Mouse (Mus musculus) liver, adult 2 months (tissue): Measurements from ENCODE around the gene Ptp4a2. TPM values are rescaled to one million over a fixed set of nuclear protein-coding genes. Genes with fewer than 3 reads are reported as not detected.

Experiments used
- DNase-seq: peaks from one replicate; pipeline ENCODE4 v3.0.0-alpha.2; 2011; ENCODE audit warnings: low read depth, low spot score; ENCODE audit errors: extremely low read depth
- H3K27ac ChIP-seq: fragments of 200-500 bp; replicated peaks from 2 replicates; pipeline ENCODE4 v1.5.1; 2012; ENCODE audit warnings: low read depth, mild to moderate bottlenecking, control low read depth, inconsistent platforms, low read length; ENCODE audit not compliant: insufficient read depth
- H3K27me3 ChIP-seq: fragments of 200-500 bp; 2 replicates; pipeline ENCODE4 v1.6.1; 2012; ENCODE audit warnings: mild to moderate bottlenecking, moderate library complexity, low read length, inconsistent platforms; ENCODE audit not compliant: control insufficient read depth, insufficient read depth
- H3K36me3 ChIP-seq: fragments of 200-500 bp; 2 replicates; pipeline ENCODE4 v1.6.1; 2012; ENCODE audit warnings: low read length, inconsistent platforms; ENCODE audit not compliant: control insufficient read depth, insufficient read depth
- H3K4me1 ChIP-seq: fragments of 200-500 bp; 2 replicates; pipeline ENCODE4 v1.6.1; 2011; ENCODE audit warnings: low read length; ENCODE audit not compliant: control insufficient read depth, insufficient read depth
- H3K4me3 ChIP-seq: fragments of 200-500 bp; 2 replicates; pipeline ENCODE4 v1.5.1; 2011; ENCODE audit warnings: low read depth, mild to moderate bottlenecking, control low read depth, low read length, moderate library complexity; ENCODE audit not compliant: insufficient read depth
- H3K79me2 ChIP-seq: fragments of 200-500 bp; 2 replicates; pipeline ENCODE4 v1.6.1; 2012; ENCODE audit warnings: inconsistent platforms, mild to moderate bottlenecking, low read length, moderate library complexity; ENCODE audit not compliant: control insufficient read depth, insufficient read depth
- H3K9ac ChIP-seq: fragments of 200-500 bp; 2 replicates; pipeline ENCODE4 v1.6.1; 2012; ENCODE audit warnings: low read depth, mild to moderate bottlenecking, control low read depth, inconsistent platforms, low read length
- CTCF ChIP-seq: fragments of 200-500 bp; IDR thresholded peaks from 2 replicates; pipeline ENCODE4 v1.5.1; 2011; ENCODE audit warnings: low read depth, low read length, control low read depth
- POLR2A ChIP-seq: fragments of 200-500 bp; IDR thresholded peaks from 2 replicates; pipeline ENCODE4 v1.6.1; 2011; ENCODE audit warnings: low read length, control low read depth; ENCODE audit not compliant: insufficient read depth; ENCODE audit errors: extremely low read depth
- WGBS: fragments of 180-500 bp; shearing (Covaris S2); methylation state at CpG from one replicate; pipeline ENCODE4 v1.1.7; 2018; 5-methylcytosine and 5-hydroxymethylcytosine counted together
- polyA plus RNA-seq: library from polyadenylated mRNA; depleted of rRNA; stranded (reverse); fragments of >200 nt; gene quantifications from 2 replicates; pipeline ENCODE4 v1.2.3, GENCODE M21; 2012
- total RNA-seq: library from RNA; depleted of rRNA; stranded (reverse); fragments of >200 nt; gene quantifications from 2 replicates; pipeline ENCODE4 v1.2.3, GENCODE M21; 2014

Ptp4a2 gene
- total and polyA plus RNA-seq, 2 experiments, result 41.1 to 63.4 TPM

DNA sequence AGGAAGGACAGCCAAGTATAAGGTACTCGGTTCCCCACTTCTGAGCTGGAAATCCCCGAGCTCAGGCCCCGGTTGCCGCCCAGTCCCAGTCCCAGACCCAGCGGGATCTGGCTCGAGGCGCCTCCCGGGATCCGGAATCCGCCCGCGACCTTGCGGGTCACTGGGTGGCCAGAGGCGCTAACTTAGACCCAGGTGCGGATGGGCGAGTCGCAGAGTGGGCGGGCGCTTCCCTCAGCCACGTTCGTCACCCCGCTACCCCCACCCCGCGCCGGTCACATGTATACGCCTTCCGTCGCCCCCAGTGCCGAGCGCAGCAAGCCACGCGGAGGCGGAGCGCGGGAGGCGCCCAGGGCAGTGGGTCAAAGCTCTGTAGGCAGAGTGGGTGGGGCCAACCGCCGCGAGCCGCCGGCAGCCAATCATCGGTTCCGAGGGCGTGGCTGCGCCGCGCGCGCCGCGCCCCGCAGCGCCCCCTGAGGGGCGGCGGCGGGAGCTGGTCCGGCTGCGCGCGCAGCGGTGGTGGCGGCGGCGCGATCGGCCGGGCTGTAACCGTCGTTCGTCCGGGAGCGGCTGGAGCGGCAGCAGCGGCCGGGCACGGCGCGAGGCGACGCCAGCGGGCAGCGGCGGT lies 8.8 kb downstream of the Ptp4a2 start:
- peak; percentile 88 for DNase-seq

DNA sequence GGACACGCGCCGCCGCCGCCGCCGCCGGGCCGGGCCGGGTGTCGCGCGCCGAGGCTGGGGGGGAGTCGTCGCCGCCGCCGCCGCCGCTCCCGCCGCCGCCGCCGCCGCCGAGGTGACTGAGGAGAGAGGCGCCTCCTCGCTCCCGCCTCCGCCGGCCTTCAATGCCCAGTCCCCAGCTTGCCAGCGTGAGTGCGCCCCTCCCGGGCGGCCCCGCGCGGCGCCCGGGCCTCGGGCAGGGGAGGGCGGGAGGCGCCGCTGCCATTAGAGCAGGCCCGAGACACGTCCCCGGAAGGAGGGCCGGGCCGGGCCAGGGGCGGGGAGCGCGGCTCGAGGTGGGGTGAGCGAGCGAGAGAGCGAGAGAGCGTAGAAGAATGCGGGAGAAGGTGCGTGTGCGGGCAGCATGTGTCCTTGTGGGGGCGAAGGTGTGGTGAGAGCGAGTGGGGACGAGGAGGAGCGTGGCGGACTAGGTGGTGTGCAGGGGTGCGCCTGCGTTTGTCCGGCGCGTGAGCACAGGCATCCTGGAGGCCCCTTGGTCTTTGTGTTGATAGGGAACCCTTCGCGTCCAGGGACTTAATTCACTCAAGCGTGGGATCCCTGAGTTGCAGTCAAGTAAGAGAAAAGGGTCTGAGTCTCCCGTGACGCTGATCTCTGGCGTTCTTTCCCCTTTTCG lies 9.5 kb downstream of the Ptp4a2 start:
- Histone ChIP-seq H3K9ac (peak overlapping the region; percentile 100), H3K4me3 (peak overlapping the region; percentile 98), H3K27ac (peak overlapping the region; percentile 83), H3K36me3 (no peaks in the 10 kb centered on the region), H3K79me2 (peaks cover 21% of the 10 kb centered on the region), H3K4me1 (peaks cover 20% of the 10 kb centered on the region), H3K27me3 (no peaks in the 10 kb centered on the region)
- WGBS, result under 1% methylated on average over 66 of the region's 79 CpGs
- no peak for DNase-seq
- TF ChIP-seq POLR2A, result no peak
- no peak for TF ChIP-seq CTCF

More for the DNA sequence above, 8.8 kb downstream of the Ptp4a2 start:
- Histone ChIP-seq H3K9ac (peak overlapping the region; percentile 100), H3K27me3 (no peaks in the 10 kb centered on the region), H3K79me2 (peaks cover 19% of the 10 kb centered on the region), H3K27ac (peak overlapping the region; percentile 99), H3K36me3 (no peaks in the 10 kb centered on the region), H3K4me3 (peak overlapping the region; percentile 98), H3K4me1 (peaks cover 20% of the 10 kb centered on the region)
- WGBS, result under 1% methylated on average over 77 of the region's 83 CpGs
- TF ChIP-seq POLR2A (peak; percentile 69), CTCF (peak; percentile 44)

GRCm38 (mm10) chr4:129821087-129821616 lies 10.1 kb downstream of the Ptp4a2 start:
- Histone ChIP-seq H3K4me1 (peaks cover 21% of the 10 kb centered on the region), H3K4me3 (peak overlapping the region; percentile 98), H3K27me3 (no peaks in the 10 kb centered on the region), H3K27ac (peak overlapping the region; percentile 83), H3K79me2 (peaks cover 23% of the 10 kb centered on the region), H3K36me3 (no peaks in the 10 kb centered on the region), H3K9ac (peak overlapping the region; percentile 100)
- WGBS, result under 1% methylated on average over 16 of the region's 16 CpGs
- peak; percentile 83 for DNase-seq
- TF ChIP-seq CTCF (no peak), POLR2A (no peak)

DNA sequence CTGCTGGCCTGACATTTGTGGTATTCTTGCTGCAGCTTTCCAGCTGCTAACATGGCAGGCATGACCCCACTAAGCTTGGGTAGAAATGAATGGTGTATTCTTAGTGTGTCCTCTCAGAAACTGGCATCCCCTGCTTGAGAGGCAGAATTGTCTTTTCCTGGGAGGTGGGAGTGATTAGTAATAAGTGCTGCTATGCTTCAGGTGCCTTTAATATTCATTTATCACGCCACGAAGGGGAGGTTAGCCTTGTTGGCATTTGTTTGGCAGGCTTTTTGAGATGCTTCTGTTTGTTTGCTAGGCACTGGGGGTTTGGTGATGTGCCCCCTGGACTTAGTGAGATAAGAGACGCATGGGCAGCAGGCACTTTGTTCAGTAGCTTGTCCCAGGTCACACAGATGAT lies 11.3 kb downstream of the Ptp4a2 start:
- no peaks in the 10 kb centered on the region for H3K36me3 ChIP-seq
- WGBS, result 15% methylated on average over 3 of the region's 3 CpGs
- H3K27me3 ChIP-seq, result no peaks in the 10 kb centered on the region
- peaks cover 29% of the 10 kb centered on the region for H3K79me2 ChIP-seq
- H3K4me1 ChIP-seq, result peaks cover 21% of the 10 kb centered on the region
- DNase-seq, result no peak
- TF ChIP-seq POLR2A, result no peak
- no peak for TF ChIP-seq CTCF
- no peak overlapping the region for H3K4me3 ChIP-seq
- H3K27ac ChIP-seq, result no peak overlapping the region
- no peak overlapping the region; the same call in 1 of the 2 replicates for H3K9ac ChIP-seq

GRCm38 (mm10) chr4:129823216-129823810 lies 12.3 kb downstream of the Ptp4a2 start:
- H3K27me3 ChIP-seq, result no peaks in the 10 kb centered on the region
- H3K79me2 ChIP-seq, result peaks cover 34% of the 10 kb centered on the region
- WGBS, result 40% methylated on average over 4 of the region's 4 CpGs
- TF ChIP-seq POLR2A, result no peak
- no peak for TF ChIP-seq CTCF
- DNase-seq, result no peak
- no peak overlapping the region for H3K9ac ChIP-seq
- no peak overlapping the region for H3K4me3 ChIP-seq
- H3K4me1 ChIP-seq, result peaks cover 25% of the 10 kb centered on the region
- no peak overlapping the region for H3K27ac ChIP-seq
- no peaks in the 10 kb centered on the region for H3K36me3 ChIP-seq
